Mouse (Mus musculus): ENCODE measurements around the gene Tmem119. TPM values are rescaled to one million over a fixed set of nuclear protein-coding genes. Genes with fewer than 3 reads are reported as not detected.
"Not testable (repeated sequence)": the region's sequence is repeated elsewhere in the genome, so short reads cannot be mapped to it uniquely, and the experiment has no call there.

The Tmem119 gene
- polyA plus RNA-seq, 1 experiment, result 8.1 TPM

DNA sequence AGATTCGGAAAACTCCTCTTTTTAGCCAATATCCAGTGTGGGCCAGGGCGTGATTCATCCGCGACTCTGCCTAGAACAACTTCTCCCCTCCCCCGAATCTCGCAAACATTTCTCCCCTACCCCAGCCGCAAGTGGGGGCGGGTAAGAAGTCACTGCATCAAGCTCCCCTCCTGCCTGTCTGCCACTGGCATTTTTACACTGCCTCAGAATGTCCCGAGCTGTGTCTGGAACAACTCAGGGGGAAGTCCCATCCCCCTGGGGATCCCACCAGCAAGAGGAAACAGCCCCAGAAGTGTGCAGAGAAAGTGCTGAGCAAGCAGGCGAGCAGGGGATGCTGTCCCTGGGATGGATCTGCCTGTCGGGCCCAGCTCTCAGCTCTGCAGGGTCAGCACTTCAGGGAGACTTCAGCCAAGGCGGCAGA is 16.7 kb downstream of the Tmem119 start:
- DNase-seq (ENCODE audit: low read depth), result peak; percentile 12
- TF ChIP-seq POLR2A (IDR thresholded peaks at IDR 0.05; ENCODE audit: borderline replicate concordance, extremely low read depth, insufficient read depth, insufficient read length, poor library complexity, severe bottlenecking) (no peak), CTCF (IDR thresholded peaks at IDR 0.05; ENCODE audit: borderline replicate concordance, extremely low read depth, insufficient read depth, insufficient read length) (no peak)

DNA sequence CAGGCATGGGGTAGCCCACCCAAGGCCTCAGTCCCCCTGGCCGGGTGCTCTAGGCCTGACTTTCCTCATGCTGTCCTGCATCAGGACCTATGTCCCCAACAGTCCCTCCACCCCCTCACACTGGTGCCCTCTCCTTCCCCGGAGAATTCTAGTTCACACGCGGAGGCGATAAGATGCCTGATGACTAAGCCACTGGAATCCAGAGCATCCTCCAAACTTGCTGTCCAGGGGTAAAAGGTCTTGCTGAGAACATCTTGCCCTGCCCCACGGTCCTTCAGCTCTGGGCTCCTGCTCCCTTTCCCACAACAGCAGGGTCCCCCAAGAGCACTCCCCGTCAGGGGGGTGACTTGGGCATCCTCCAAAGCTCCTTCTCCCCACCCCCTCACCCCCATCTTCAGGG is 17.7 kb downstream of the Tmem119 start:
- TF ChIP-seq POLR2A (IDR thresholded peaks at IDR 0.05; ENCODE audit: borderline replicate concordance, extremely low read depth, insufficient read depth, insufficient read length, poor library complexity, severe bottlenecking) (no peak), CTCF (IDR thresholded peaks at IDR 0.05; ENCODE audit: borderline replicate concordance, extremely low read depth, insufficient read depth, insufficient read length) (no peak)
- no peak for DNase-seq (ENCODE audit: low read depth)

DNA sequence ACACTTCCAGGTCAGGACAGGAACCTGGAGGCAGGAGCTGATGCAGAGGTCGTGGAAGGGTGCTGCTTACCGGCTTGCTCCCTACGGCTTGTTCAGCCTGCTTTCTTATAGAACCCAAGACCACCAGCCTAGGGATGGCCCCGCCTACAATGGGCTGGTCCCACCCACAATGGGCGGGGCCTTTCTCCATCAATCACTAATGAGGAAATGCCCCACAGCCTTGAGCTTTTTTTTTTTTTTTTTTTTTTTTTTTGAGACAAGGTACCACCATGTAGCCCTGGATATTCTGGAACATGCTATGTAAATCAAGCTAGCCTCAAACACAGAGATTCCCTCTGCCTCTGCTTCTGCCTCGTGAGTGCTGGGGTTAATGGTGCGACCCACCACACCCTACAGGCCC is 18.4 kb downstream of the Tmem119 start:
- TF ChIP-seq CTCF (IDR thresholded peaks at IDR 0.05; ENCODE audit: borderline replicate concordance, extremely low read depth, insufficient read depth, insufficient read length) (no peak), POLR2A (IDR thresholded peaks at IDR 0.05; ENCODE audit: borderline replicate concordance, extremely low read depth, insufficient read depth, insufficient read length, poor library complexity, severe bottlenecking) (no peak)
- DNase-seq (ENCODE audit: low read depth), result no peak

DNA sequence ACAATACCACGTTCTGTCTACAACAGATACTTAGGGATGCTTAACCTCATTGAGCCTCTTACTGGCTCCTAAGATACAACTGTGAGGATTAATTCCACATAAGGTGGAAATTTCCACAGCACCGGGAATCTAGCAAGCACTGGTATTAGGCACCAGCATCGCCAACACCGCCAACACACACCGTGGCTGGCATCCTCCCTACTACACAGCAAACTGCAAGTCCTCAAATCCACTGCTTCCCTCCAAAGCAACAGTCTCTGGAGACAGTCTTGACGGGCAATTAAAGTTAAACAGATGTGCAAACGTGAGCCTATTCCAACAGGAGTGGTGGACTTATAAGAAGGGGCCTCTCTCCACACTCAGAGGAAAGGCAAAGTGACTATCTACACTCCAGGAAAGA is 19.1 kb downstream of the Tmem119 start:
- no peak for DNase-seq (ENCODE audit: low read depth)
- TF ChIP-seq POLR2A (IDR thresholded peaks at IDR 0.05; ENCODE audit: borderline replicate concordance, extremely low read depth, insufficient read depth, insufficient read length, poor library complexity, severe bottlenecking), result no peak
- no peak for TF ChIP-seq CTCF (IDR thresholded peaks at IDR 0.05; ENCODE audit: borderline replicate concordance, extremely low read depth, insufficient read depth, insufficient read length)

DNA sequence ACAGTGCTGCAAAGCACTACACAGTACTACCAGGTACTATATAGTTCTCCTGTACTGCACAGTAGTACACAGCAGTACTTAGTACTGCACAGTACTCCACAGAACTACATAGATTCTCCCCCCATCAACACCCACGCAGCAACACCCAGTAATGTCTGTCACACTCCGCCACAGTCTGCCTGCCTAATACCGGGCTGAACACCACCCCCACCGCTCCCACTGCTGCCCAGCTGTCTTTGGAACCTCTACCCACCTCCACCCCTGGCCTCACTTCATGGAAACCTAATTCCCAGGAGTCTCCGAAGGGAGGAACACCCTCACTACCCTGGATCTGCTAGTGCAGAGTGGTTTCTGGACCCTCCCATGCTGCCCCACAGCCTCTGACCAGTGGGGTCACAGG is 19.6 kb downstream of the Tmem119 start:
- TF ChIP-seq CTCF (IDR thresholded peaks at IDR 0.05; ENCODE audit: borderline replicate concordance, extremely low read depth, insufficient read depth, insufficient read length), result no peak
- TF ChIP-seq POLR2A (IDR thresholded peaks at IDR 0.05; ENCODE audit: borderline replicate concordance, extremely low read depth, insufficient read depth, insufficient read length, poor library complexity, severe bottlenecking), result no peak
- no peak for DNase-seq (ENCODE audit: low read depth)

DNA sequence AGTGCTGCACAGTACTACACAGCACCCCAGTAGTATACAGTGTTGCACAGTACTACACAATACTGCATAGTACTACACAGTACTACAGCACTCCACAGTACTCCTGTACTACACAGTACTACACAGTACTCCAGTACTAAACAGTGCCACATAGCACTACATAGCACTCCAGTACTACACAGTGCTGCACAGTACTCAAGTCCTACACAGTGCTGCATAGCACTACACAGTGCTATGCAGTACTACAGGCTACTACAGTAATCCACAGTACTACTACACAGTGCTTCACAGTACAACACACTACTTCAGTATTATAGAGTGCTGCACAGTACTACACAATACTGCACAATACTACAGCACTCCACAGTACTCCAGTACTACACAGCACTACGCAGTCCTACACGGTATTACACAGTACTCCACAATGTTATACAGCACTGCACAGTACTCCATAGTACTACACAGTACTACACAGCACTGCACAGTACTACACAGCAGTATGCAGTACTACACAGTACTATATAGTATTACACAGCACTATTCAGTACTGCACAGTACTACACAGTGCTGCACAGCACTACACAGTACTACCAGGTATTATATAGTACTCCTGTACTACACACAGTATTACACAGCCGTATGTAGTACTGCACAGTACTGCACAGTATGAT is 20.1 kb downstream of the Tmem119 start:
- no peak for TF ChIP-seq POLR2A (IDR thresholded peaks at IDR 0.05; ENCODE audit: borderline replicate concordance, extremely low read depth, insufficient read depth, insufficient read length, poor library complexity, severe bottlenecking)
- no peak for TF ChIP-seq CTCF (IDR thresholded peaks at IDR 0.05; ENCODE audit: borderline replicate concordance, extremely low read depth, insufficient read depth, insufficient read length)
- no peak for DNase-seq (ENCODE audit: low read depth)

DNA sequence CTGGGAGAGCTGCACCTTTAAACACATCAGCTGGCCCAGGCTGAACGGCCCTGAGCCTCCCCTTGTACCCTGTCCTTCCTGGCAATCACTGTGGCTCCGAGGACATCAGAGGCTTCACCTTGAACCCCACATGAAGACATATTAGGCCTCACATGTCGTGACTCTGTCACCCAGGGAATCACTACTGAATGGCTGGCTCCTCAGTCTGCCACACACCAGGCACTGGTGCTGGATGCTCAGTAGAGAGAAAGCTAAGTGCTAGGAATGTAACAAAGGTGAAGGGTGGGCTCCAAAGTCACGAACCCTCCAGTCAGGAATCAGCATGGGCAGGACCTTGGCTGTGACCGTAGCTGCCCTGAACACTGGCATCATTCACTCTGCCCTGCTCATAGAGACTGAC is 20.7 kb downstream of the Tmem119 start:
- DNase-seq (ENCODE audit: low read depth), result no peak
- no peak for TF ChIP-seq CTCF (IDR thresholded peaks at IDR 0.05; ENCODE audit: borderline replicate concordance, extremely low read depth, insufficient read depth, insufficient read length)
- no peak for TF ChIP-seq POLR2A (IDR thresholded peaks at IDR 0.05; ENCODE audit: borderline replicate concordance, extremely low read depth, insufficient read depth, insufficient read length, poor library complexity, severe bottlenecking)

DNA sequence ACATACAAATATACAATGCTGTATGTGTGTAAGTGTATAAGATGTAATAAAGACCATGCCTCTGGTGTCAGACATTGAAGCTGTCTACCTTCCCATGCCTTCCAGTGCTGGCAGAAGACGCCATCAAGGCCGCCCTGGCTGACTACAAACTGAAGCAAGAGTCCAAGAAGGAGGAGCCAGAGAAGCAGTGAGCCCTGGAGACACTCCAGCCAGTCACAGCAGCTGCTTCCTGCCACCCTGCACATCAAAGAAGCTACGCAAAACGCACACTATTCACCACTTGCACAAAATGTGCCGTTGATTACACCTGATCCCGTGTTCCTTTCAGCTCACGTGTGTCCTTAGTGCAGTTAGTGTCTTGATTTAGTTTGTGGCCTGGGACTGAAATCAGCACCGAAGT is 22.6 kb downstream of the Tmem119 start:
- not testable (repeated sequence) for DNase-seq (ENCODE audit: low read depth)

DNA sequence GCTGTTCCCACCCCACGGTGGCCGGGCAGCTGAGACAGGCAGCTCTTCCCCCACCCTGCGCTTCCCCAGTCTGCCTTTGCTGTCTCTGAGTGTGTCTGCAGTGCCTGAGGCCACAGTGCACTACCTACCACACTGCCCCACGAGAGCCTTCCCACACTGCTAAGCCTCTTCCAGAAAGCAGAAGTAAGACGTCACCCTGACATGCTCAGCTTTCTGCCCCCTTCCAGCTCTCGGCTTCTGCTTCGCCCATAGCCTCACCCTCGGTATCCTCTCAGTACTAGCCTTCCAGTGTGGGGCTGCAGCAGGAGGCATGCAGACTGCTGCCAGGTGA is 23.5 kb downstream of the Tmem119 start:
- TF ChIP-seq CTCF (IDR thresholded peaks at IDR 0.05; ENCODE audit: borderline replicate concordance, extremely low read depth, insufficient read depth, insufficient read length), result no peak

DNA sequence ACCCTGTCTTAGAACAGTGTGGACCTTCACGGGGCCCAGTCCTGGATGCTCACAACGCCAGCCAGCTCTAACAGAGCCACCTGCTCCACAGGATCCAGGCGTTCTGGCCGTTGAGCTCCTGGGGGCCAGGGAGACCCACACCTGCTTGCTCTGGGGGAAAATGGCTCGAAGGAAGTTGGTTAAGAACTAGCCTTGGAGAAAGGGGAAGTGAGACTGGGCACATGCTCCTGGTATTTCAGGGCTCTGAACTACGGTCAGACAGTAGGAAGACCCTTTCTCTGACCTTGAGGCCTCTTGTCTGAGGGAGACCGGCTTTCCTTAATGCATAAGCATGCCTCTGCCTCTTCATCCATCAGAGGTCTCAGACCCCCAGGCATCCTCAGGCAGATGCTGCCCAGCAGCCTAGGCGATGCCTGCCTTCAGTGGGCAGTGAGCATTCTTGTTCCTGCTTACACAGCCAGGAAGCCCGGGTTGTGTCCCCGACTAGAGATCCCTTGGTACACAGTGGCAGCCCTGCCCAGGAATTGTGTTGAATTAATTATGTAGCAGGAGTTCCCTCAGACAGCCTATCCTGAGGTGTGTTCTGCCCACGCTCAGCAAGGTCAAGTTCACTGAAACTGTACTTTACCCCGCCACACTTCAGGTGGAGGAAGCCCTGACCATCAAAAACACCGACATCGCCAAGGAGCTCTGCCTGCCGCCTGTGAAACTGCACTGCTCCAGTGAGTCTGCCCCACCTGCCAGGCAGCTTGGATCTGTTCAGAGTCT is 24.0 kb downstream of the Tmem119 start:
- no peak for DNase-seq (ENCODE audit: low read depth)
- TF ChIP-seq POLR2A (IDR thresholded peaks at IDR 0.05; ENCODE audit: borderline replicate concordance, extremely low read depth, insufficient read depth, insufficient read length, poor library complexity, severe bottlenecking) (no peak), CTCF (IDR thresholded peaks at IDR 0.05; ENCODE audit: borderline replicate concordance, extremely low read depth, insufficient read depth, insufficient read length) (no peak)

More for the DNA sequence above, 23.5 kb downstream of the Tmem119 start:
- no peak for DNase-seq (ENCODE audit: low read depth)

DNA sequence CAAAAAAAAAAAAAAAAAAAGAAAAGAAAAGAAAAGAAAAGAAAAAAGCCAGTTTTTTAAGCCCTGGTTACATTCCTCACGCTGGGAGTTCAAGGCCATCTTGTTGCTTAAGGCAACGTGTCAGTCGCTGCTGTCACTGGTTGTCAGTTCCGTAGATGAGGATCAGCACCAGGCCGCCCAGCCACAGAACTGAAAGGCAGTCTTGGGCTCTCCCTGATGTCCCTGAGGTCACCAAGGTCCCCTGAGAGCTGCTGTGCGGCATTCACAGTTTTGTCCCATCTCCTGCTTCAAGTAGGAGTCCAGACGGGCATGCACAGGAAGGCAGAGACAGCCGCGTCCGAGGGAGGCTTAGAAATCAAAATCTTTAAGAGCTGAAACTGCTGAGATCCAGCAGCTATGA is 24.7 kb downstream of the Tmem119 start:
- no peak for DNase-seq (ENCODE audit: low read depth)
- no peak for TF ChIP-seq CTCF (IDR thresholded peaks at IDR 0.05; ENCODE audit: borderline replicate concordance, extremely low read depth, insufficient read depth, insufficient read length)
- TF ChIP-seq POLR2A (IDR thresholded peaks at IDR 0.05; ENCODE audit: borderline replicate concordance, extremely low read depth, insufficient read depth, insufficient read length, poor library complexity, severe bottlenecking), result no peak

DNA sequence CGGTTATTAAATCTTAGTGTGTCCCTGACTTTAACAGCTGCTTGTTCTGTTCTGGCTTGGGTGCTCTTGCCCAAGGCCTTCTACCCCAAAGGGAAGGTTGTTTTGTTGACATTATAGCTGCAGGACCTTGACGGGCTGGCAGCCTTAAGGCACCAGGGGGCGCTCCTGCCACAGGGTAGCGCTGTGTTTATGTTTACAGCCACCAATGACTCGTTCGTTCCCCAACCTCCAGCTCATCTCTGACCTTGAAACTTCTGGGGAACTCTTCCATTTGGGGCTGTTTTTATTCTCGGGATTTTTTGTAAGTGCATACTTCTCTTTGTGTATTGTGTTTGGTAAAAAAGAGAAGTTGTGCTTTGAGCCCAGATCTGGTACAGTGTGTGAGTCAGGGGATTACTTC is 26.7 kb downstream of the Tmem119 start:
- DNase-seq (ENCODE audit: low read depth), result peak; percentile 84
- TF ChIP-seq CTCF (IDR thresholded peaks at IDR 0.05; ENCODE audit: borderline replicate concordance, extremely low read depth, insufficient read depth, insufficient read length) (peak; percentile 92), POLR2A (IDR thresholded peaks at IDR 0.05; ENCODE audit: borderline replicate concordance, extremely low read depth, insufficient read depth, insufficient read length, poor library complexity, severe bottlenecking) (no peak)

Data from brain, embryonic 14.5 days (tissue).